Mouse (Mus musculus) kidney, embryonic 15.5 days (tissue): ENCODE measurements around the gene Sv2b. TPM values are rescaled to one million over a fixed set of nuclear protein-coding genes. Genes with fewer than 3 reads are reported as not detected.

Experiments
- ATAC-seq: fragments of 200-750 bp; cut with Nextera tagmentation; replicated peaks from 2 replicates; pipeline ENCODE4 v1.8.0; 2017; ENCODE audit warnings: moderate TSS enrichment; ENCODE audit not compliant: low FRiP score
- H3K27ac ChIP-seq: fragments of 300-500 bp; sonication (generic); 2 replicates; pipeline ENCODE4 v1.5.1; 2015; ENCODE audit warnings: mild to moderate bottlenecking, inconsistent platforms
- H3K27me3 ChIP-seq: fragments of 300-500 bp; sonication (generic); 2 replicates; pipeline ENCODE4 v1.6.1; 2015; ENCODE audit warnings: inconsistent platforms
- H3K36me3 ChIP-seq: fragments of 300-500 bp; sonication (generic); 2 replicates; pipeline ENCODE4 v1.6.1; 2015; ENCODE audit warnings: inconsistent platforms
- H3K4me1 ChIP-seq: fragments of 300-500 bp; sonication (generic); 2 replicates; pipeline ENCODE4 v1.6.1; 2015; ENCODE audit warnings: inconsistent platforms
- H3K4me2 ChIP-seq: fragments of 300-500 bp; sonication (generic); 2 replicates; pipeline ENCODE4 v1.6.1; 2015; ENCODE audit warnings: moderate library complexity, mild to moderate bottlenecking, inconsistent platforms
- H3K4me3 ChIP-seq: fragments of 300-500 bp; sonication (generic); replicated peaks from 2 replicates; pipeline ENCODE4 v1.5.1; 2015; ENCODE audit warnings: mild to moderate bottlenecking, inconsistent platforms
- H3K9ac ChIP-seq: fragments of 300-500 bp; sonication (generic); 2 replicates; pipeline ENCODE4 v1.6.1; 2015; ENCODE audit warnings: mild to moderate bottlenecking, inconsistent platforms
- H3K9me3 ChIP-seq: fragments of 300-500 bp; sonication (generic); replicated peaks from 2 replicates; pipeline ENCODE4 v1.6.1; 2016; ENCODE audit warnings: inconsistent platforms
- WGBS: fragments of 180-500 bp; shearing (Covaris S2); methylation state at CpG from one replicate; pipeline ENCODE4 v1.1.7; 2015; ENCODE audit warnings: mixed read lengths; 5-methylcytosine and 5-hydroxymethylcytosine counted together
- polyA plus RNA-seq: library from polyadenylated mRNA; unstranded; fragments of >200 nt; fragmentation: Nextera tagmentation; extraction: Ambion mirVana; gene quantifications from 2 replicates; pipeline ENCODE4 v1.2.1, GENCODE M21; 2015

Sv2b gene
- polyA plus RNA-seq, 1 experiment from 2014 or later: 0.92 TPM

DNA sequence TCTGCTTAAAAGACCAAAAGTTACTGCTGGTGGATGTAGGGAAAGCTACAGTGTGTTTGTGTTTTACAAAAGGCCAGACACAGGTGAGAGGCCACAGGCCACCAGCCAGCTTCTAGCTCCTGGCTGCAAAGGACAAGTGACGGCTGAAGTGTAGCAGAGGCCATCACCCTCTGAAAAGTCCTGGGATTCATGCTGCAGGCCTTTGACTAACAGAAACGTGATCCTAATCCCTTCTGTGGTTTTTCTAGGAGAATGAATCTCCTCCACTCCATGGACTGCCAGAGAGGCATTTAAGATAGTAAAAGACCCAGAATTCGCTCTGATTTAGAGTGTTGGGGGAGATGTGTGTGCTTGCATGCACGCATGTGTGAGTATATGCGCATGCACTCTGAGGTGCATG lies 5.8 kb upstream of the Sv2b start:
- H3K4me2 ChIP-seq: no peak overlapping the region
- H3K9ac ChIP-seq: no peak overlapping the region
- H3K4me3 ChIP-seq: no peak overlapping the region
- ATAC-seq: no peak
- H3K27ac ChIP-seq: no peak overlapping the region
- H3K9me3 ChIP-seq: no peaks in the 10 kb centered on the region
- 56% methylated on average over 5 of the region's 5 CpGs for WGBS
- no peaks in the 10 kb centered on the region for H3K4me1 ChIP-seq
- no peaks in the 10 kb centered on the region for H3K36me3 ChIP-seq
- peaks cover 9% of the 10 kb centered on the region; the same call in 1 of the 2 replicates for H3K27me3 ChIP-seq

DNA sequence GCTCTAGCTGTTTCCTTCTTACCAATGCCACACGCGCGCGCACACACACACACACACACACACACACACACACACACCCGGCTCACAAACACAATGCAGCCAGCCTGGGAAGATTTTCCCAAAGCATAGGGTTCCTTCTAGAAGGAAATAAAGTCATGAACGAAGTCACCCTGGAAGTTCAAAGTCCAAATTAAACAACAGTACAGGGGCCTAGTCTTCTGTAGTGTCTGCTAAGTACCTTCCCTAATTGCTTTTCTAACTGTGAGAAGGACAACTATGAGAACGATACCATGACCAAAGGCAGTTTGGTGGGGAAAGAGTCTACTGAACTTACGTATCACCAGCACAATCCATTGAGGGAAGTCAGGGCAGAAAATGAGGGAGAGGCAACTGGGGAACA lies 508 bp upstream of the Sv2b start:
- Histone ChIP-seq H3K4me2 (peak overlapping the region; percentile 97; the same call in 1 of the 2 replicates), H3K27ac (no peak overlapping the region), H3K9ac (no peak overlapping the region), H3K27me3 (peaks cover 39% of the 10 kb centered on the region), H3K4me1 (peaks cover 19% of the 10 kb centered on the region), H3K4me3 (no peak overlapping the region), H3K9me3 (no peaks in the 10 kb centered on the region), H3K36me3 (no peaks in the 10 kb centered on the region)
- no peak for ATAC-seq
- WGBS: 70% methylated on average over 8 of the region's 8 CpGs

DNA sequence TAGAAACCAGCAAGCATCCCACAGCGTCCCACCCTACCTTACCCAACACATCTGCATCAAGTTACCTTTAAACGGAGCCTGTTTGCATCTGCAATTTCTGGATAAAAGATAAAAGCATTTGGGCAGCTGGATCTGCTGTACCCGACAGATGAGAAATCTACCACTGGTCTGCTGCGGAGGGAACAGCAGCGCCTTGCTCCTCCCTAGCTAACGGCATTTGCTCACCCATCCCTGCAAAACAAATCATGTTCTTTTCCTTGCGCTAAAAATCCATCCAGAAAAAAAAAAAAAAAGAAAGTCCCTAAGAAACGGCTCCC lies 964 bp downstream of the Sv2b start:
- Histone ChIP-seq H3K4me3 (peak overlapping the region; percentile 50), H3K4me1 (peaks cover 19% of the 10 kb centered on the region), H3K9ac (peak overlapping the region; percentile 50; the same call in 1 of the 2 replicates), H3K27me3 (peaks cover 39% of the 10 kb centered on the region), H3K36me3 (no peaks in the 10 kb centered on the region), H3K9me3 (no peaks in the 10 kb centered on the region), H3K4me2 (peak overlapping the region; percentile 97), H3K27ac (no peak overlapping the region)
- WGBS: 6% methylated on average over 8 of the region's 8 CpGs
- ATAC-seq: no peak

DNA sequence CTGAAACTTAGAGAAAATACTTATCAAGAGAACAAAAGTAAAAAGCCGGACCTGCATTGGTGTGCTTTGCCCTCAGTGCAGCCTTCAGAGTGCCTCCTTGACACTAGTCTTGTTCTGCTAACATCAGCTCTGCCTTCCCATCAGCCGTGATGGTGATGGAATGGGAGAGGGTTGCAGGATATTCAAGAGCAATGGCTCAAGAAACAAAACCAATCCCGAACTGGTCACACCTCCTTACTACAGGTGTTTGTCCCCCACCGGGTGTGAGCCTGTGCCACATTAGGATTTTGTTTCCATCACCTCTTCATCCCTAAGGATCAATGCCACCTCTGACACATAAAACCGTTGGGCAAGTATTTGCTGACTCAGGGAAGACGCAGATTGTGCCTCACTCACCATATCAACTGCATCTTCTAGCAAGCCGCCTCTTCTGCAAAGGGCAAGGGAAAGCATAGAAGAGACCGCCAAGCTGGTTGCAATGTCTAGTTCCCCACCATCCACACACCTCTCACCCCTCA lies 1.4 kb downstream of the Sv2b start:
- Histone ChIP-seq H3K9me3 (no peaks in the 10 kb centered on the region), H3K36me3 (no peaks in the 10 kb centered on the region), H3K4me3 (peak overlapping the region; percentile 50), H3K9ac (no peak overlapping the region; the same call in 1 of the 2 replicates), H3K4me2 (peak overlapping the region; percentile 97), H3K27ac (no peak overlapping the region), H3K4me1 (peaks cover 19% of the 10 kb centered on the region), H3K27me3 (peaks cover 39% of the 10 kb centered on the region)
- no peak for ATAC-seq
- 51% methylated on average over 8 of the region's 8 CpGs for WGBS

DNA sequence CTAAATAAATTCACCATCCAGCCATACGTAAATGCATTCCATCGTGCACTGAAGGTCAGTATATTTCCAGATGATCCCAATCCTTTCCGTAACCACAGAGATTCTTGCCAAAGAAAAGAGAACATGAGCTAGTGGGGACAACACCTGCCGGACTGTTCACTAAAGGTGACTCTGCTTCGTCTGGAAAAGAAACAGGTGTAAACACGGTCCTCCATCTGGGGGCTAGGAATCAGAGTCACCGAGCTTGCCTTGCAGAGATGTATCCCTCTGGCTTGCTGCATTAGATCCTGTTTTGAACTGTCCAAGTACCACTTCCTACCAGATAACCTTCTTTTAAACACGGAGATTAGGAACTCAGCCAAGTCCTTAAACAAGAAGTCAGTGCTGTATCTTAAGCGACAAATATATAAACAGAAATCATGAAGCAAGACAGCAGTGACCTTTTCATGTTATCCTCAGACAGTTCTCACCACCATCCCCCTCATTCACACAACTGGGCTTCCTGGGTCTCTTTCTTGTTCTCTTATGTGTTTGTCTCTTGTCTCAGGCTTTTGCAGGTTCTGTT lies 3.1 kb downstream of the Sv2b start:
- no peaks in the 10 kb centered on the region for H3K36me3 ChIP-seq
- H3K4me2 ChIP-seq: no peak overlapping the region
- H3K27ac ChIP-seq: no peak overlapping the region
- no peak for ATAC-seq
- H3K9me3 ChIP-seq: no peaks in the 10 kb centered on the region
- peaks cover 39% of the 10 kb centered on the region for H3K27me3 ChIP-seq
- no peak overlapping the region for H3K9ac ChIP-seq
- peaks cover 19% of the 10 kb centered on the region for H3K4me1 ChIP-seq
- no peak overlapping the region for H3K4me3 ChIP-seq
- 75% methylated on average over 9 of the region's 9 CpGs for WGBS

DNA sequence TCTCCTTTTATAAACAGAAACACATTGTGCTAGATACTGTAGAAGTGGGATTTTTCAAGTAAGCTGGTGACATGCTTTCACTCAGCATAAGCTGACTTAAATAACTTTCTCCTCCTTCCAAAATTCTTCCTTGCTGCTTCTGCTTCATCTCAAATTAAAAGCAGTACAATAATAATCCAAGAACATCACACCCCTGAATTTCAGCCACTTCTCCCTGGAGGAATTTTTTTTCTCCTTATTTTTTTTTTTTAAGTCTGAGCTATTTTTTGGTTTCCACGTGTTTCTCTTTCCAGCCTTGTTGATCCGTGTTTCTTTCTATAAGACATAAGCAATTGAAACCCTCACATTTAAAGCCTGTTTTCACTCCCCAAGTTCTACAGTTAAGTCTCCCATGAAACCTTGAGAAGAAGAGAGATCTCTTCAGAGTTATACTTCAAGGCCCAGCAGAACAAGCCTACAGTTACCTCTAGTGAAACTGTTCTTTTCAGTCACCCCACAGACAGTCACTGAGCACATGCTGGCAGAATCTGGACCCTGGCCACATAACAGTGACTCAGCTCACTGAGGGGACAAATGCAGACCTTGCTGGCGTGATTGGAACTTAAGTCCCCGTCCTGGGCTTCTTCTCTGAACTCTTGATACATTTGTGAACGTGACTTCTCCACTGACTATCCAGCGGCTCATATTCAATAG lies 6.4 kb downstream of the Sv2b start:
- Histone ChIP-seq H3K9ac (no peak overlapping the region), H3K4me1 (peaks cover 2% of the 10 kb centered on the region; the same call in 1 of the 2 replicates), H3K9me3 (no peaks in the 10 kb centered on the region), H3K27ac (no peak overlapping the region), H3K4me3 (no peak overlapping the region), H3K36me3 (no peaks in the 10 kb centered on the region), H3K27me3 (peaks cover 9% of the 10 kb centered on the region), H3K4me2 (no peak overlapping the region)
- WGBS: 82% methylated on average over 6 of the region's 6 CpGs
- ATAC-seq: no peak

DNA sequence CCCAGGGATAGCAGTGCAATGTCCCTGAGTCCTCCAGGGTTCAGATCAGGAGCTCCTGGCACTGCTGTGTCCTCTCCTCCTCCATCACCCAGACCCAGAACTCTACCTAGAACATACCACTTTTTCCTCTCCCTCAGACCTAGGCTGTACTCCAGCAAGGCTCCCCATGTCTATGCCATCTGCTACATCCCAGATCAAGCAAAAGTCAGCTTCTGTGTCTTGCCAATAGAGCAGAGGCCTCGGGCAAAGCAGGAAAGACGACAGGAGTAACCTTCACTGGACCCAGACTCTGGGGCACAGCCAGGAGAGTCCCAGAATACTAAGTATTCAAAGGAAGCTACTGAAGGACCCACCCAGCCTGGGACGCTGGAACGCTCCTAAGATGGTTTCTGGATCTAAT lies 9.8 kb downstream of the Sv2b start:
- H3K4me2 ChIP-seq: no peak overlapping the region
- WGBS: 86% methylated on average over 4 of the region's 4 CpGs

DNA sequence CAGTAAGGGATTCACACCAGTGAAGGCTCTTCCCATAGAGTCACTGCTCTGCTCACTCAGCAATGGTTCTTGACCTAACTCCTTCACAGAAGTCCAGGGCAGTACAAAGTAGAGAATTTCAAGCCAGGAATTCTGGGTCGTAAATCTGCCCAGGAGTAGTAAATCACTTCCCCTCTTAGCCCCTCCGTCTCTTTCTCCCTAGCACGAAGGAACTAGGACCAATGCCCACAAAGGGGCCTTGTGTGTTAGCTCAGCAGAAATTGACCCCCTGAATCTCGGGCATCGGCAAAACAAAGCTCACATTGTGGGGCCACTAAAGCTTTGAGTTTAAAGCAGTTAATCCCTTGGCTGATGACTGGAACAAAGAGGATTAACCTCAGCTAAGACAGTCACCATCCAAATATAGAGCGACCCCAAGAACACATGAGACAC lies 12.4 kb downstream of the Sv2b start:
- H3K27ac ChIP-seq: peak overlapping the region; percentile 56
- H3K4me3 ChIP-seq: no peak overlapping the region
- no peaks in the 10 kb centered on the region for H3K27me3 ChIP-seq
- H3K36me3 ChIP-seq: no peaks in the 10 kb centered on the region
- peaks cover 27% of the 10 kb centered on the region for H3K4me1 ChIP-seq
- 14% methylated on average over 6 of the region's 6 CpGs for WGBS
- H3K9me3 ChIP-seq: no peaks in the 10 kb centered on the region
- no peak overlapping the region for H3K9ac ChIP-seq
- no peak overlapping the region for H3K4me2 ChIP-seq
- peak; percentile 88 for ATAC-seq

More for the DNA sequence above, 9.8 kb downstream of the Sv2b start:
- no peaks in the 10 kb centered on the region for H3K27me3 ChIP-seq
- H3K36me3 ChIP-seq: no peaks in the 10 kb centered on the region
- H3K9ac ChIP-seq: no peak overlapping the region
- H3K4me1 ChIP-seq: peaks cover 26% of the 10 kb centered on the region
- ATAC-seq: no peak
- no peak overlapping the region for H3K27ac ChIP-seq
- H3K4me3 ChIP-seq: no peak overlapping the region
- no peaks in the 10 kb centered on the region for H3K9me3 ChIP-seq

DNA sequence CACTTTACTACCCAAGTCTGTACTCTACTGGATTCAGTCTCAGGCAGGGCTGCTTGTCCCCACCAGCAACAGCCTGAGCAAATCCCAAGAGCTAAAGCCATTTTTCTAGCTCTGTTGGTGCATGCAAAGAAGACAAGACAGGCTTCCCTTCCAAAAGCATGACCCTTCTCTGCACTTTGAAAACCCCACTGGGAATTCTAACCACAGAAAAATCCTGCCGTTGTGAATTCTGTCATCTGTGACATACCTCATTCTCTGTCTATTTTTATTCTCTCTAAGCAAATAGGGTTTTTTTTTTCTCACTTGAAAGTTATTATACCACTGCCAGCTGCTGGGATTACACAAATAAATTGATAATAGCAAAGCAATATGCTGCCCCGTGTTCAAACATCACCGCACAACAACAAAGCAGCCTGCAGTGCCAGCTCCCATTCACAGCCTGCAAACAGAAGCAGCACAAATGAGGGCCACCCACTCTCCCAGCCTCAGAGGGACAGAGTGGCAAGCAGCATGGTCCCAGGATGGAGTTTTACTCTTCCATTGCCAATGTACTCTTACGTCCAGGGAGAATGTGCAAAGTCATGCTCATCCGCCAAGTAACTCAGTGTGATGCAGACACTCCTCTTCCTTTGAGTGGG lies 13.7 kb downstream of the Sv2b start:
- Histone ChIP-seq H3K9me3 (no peaks in the 10 kb centered on the region), H3K4me3 (no peak overlapping the region), H3K36me3 (no peaks in the 10 kb centered on the region), H3K27ac (peak overlapping the region; percentile 13; the same call in 1 of the 2 replicates), H3K4me1 (peaks cover 30% of the 10 kb centered on the region), H3K4me2 (no peak overlapping the region), H3K9ac (no peak overlapping the region), H3K27me3 (no peaks in the 10 kb centered on the region)
- 55% methylated on average over 5 of the region's 5 CpGs for WGBS
- ATAC-seq: 0 out of 2 replicates have a peak, but pooled peaks have one; percentile 10

DNA sequence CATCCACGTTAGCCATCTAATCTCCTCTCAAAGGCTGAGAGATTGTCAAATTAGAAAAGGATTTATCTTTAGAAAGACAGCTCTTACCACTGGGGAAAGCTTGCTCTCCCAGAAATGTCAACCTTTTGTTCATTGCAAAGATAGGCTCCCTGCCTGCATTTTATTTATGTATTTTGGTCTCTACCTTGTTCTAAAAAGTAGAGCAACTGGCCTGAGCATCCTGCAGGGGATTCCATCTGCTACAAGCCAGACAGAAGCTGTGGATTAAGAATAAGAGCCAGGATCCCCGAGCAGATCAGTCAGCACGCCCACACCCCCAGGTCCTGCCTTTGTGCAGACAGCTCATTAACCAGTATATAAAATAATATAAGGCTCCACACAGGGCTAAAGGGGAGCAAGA lies 16.8 kb downstream of the Sv2b start:
- Histone ChIP-seq H3K9me3 (no peaks in the 10 kb centered on the region; the same call in 1 of the 2 replicates), H3K4me2 (no peak overlapping the region), H3K4me3 (no peak overlapping the region), H3K9ac (no peak overlapping the region), H3K27me3 (no peaks in the 10 kb centered on the region), H3K27ac (no peak overlapping the region), H3K36me3 (no peaks in the 10 kb centered on the region), H3K4me1 (peaks cover 30% of the 10 kb centered on the region)
- no peak for ATAC-seq
- 33% methylated on average over 3 of the region's 3 CpGs for whole genome bisulfite sequencing

DNA sequence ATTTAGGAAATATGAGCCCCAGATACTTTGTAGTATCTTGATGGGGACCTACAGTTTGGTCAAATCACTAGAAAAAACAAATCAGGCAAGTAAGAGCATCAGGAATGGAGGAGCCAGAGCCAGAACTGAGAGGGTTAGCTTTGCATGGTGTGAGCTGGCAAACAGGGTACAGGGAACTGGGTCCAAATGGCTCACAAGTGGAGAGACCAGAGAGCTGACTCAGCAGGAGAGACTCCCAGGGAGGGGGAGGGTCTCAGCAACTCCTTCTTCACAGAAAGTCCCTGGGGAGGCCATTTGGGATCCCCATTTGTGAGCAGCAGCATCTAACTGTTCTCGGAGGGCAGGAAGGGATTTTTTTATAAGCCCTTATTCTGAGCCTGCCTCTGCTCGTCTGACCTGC lies 18.5 kb downstream of the Sv2b start:
- no peak for ATAC-seq
- no peaks in the 10 kb centered on the region; the same call in 1 of the 2 replicates for H3K9me3 ChIP-seq
- no peaks in the 10 kb centered on the region for H3K27me3 ChIP-seq
- no peak overlapping the region for H3K4me2 ChIP-seq
- no peaks in the 10 kb centered on the region for H3K36me3 ChIP-seq
- no peak overlapping the region for H3K27ac ChIP-seq
- 32% methylated on average over 2 of the region's 2 CpGs for WGBS
- no peak overlapping the region for H3K4me3 ChIP-seq
- H3K9ac ChIP-seq: no peak overlapping the region
- H3K4me1 ChIP-seq: peaks cover 13% of the 10 kb centered on the region

DNA sequence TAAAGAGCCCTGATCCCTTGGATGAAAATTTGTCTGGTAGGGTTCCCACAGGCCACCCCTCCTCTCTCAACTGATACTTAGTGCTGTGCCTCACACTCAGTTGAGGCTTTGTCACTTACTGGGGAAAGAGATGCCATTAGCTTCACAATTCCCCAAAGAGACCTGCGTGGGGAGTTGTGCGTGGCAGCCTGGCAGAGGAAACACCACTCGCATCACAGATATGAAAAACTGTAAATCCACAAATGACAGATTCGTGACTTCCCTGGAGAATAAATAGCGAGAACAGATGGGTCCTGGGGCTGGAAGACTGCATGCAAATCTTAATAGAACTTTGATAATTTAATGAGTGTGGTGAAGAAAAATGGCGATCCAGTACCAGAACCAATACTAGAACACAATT lies 21.8 kb downstream of the Sv2b start:
- no peaks in the 10 kb centered on the region for H3K27me3 ChIP-seq
- H3K4me1 ChIP-seq: 0 out of 2 replicates have a peak, but pooled peaks cover 4% of the 10 kb centered on the region
- no peak overlapping the region for H3K4me3 ChIP-seq
- H3K27ac ChIP-seq: no peak overlapping the region
- no peak for ATAC-seq
- WGBS: 86% methylated on average over 6 of the region's 6 CpGs
- H3K9ac ChIP-seq: no peak overlapping the region
- H3K36me3 ChIP-seq: no peaks in the 10 kb centered on the region
- H3K4me2 ChIP-seq: no peak overlapping the region
- H3K9me3 ChIP-seq: no peaks in the 10 kb centered on the region; the same call in 1 of the 2 replicates
